ENCODE assay signal across 8 mouse cellular contexts in the genomic region with DNA sequence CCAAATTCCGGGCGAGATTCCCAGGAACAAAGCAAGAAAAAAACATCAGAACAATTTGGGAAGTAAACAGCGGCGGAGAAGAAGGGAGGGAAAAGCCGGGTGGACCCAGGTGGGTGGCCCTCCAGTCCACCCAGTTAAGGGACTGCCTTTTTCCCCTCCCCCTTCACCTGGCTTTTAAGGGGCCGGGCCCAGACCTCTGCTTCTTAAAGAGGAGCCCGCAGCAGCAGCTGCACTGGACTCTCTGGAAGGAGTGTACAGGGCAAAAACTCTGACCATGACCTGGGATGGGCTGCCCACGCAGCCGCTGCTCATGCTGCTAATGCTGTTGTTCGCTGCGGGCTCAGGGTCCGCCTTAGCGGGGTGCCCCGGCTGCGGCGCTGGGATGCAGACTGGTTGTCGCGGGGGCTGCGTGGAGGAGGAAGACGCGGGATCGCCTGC. TPM values are rescaled to one million over a fixed set of nuclear protein-coding genes. Genes with fewer than 3 reads are reported as not detected.
A peak's percentile ranks its signal among the peaks of the same experiment; 100 is the strongest.
DNase-seq lines count a peak whose midpoint lies in the region; ATAC-seq and TF ChIP-seq lines count a peak whose summit lies in the region.

TSS of gene Igfbp6 (plus strand) at position 89 of the 438 bp plus-strand sequence.

- no peak for TF ChIP-seq CTCF in kidney, postnatal 0 days (IDR thresholded peaks at IDR 0.05; ENCODE audit: low read depth)
- TF ChIP-seq CTCF in cortical plate, adult 2 months (IDR thresholded peaks at IDR 0.05; ENCODE audit: extremely low read depth, insufficient read depth, low read length): no peak

- H3K4me1 ChIP-seq in kidney, postnatal 0 days (replicated peaks; ENCODE audit: insufficient read depth, low read length): peaks cover 11% of the 10 kb centered on the region
- H3K4me1 ChIP-seq in cortical plate, adult 2 months (ENCODE audit: control insufficient read depth, insufficient read depth, low read length): peaks cover 3% of the 10 kb centered on the region; the same call in 1 of the 2 replicates
- H3K4me1 ChIP-seq in heart, embryonic 14.5 days (ENCODE audit: control insufficient read depth in 2 of 2, insufficient read depth in 2 of 2, low read length in 2 of 2): peaks cover 9 to 10% of the 10 kb centered on the region in 2 experiments; a peak in 2 of 4 replicates
- peaks cover 10% of the 10 kb centered on the region for H3K4me1 ChIP-seq in limb, embryonic 14.5 days (ENCODE audit: control insufficient read depth, insufficient read depth, low read length)
- H3K4me1 ChIP-seq in neural tube, embryonic 11.5 days (ENCODE audit: control insufficient read depth, insufficient read depth, low read length): peaks cover 5% of the 10 kb centered on the region; the same call in 1 of the 2 replicates

- no peaks in the 10 kb centered on the region for H3K36me3 ChIP-seq in kidney, postnatal 0 days (ENCODE audit: insufficient read depth, low read length)
- H3K36me3 ChIP-seq in heart, embryonic 14.5 days (ENCODE audit: control insufficient read depth, insufficient read depth, low read length): no peaks in the 10 kb centered on the region
- no peaks in the 10 kb centered on the region for H3K36me3 ChIP-seq in limb, embryonic 14.5 days (ENCODE audit: control insufficient read depth, insufficient read depth, low read length)
- H3K36me3 ChIP-seq in neural tube, embryonic 11.5 days (ENCODE audit: control insufficient read depth, insufficient read depth, low read length): no peaks in the 10 kb centered on the region

- H3K27me3 ChIP-seq in kidney, postnatal 0 days (ENCODE audit: insufficient read depth, low read length): 0 out of 2 replicates have a peak, but pooled peaks cover 5% of the 10 kb centered on the region
- peaks cover 22% of the 10 kb centered on the region for H3K27me3 ChIP-seq in heart, embryonic 14.5 days (ENCODE audit: control insufficient read depth, insufficient read depth, low read length)
- H3K27me3 ChIP-seq in limb, embryonic 14.5 days (ENCODE audit: control insufficient read depth, insufficient read depth, low read length): peaks cover 22% of the 10 kb centered on the region
- peaks cover 30% of the 10 kb centered on the region for H3K27me3 ChIP-seq in neural tube, embryonic 11.5 days (ENCODE audit: control insufficient read depth, insufficient read depth, low read length)

- H3K27ac ChIP-seq in kidney, postnatal 0 days: 0 out of 2 replicates have a peak within 1 kb of the TSS, but pooled peaks have one; percentile 19
- H3K27ac ChIP-seq in cortical plate, adult 2 months (ENCODE audit: insufficient read depth, low read length): peak within 1 kb of the TSS; percentile 68
- no peak within 1 kb of the TSS for H3K27ac ChIP-seq in heart, embryonic 14.5 days (replicated peaks in 1 of 2; ENCODE audit: control insufficient read depth in 1 of 2, insufficient read depth in 1 of 2, low read depth in 2 of 2, low read length in 2 of 2)
- H3K27ac ChIP-seq in limb, embryonic 14.5 days (replicated peaks; ENCODE audit: low read depth, low read length): no peak within 1 kb of the TSS
- no peak within 1 kb of the TSS for H3K27ac ChIP-seq in neural tube, embryonic 11.5 days (ENCODE audit: low read depth, low read length)

- ATAC-seq in kidney, postnatal 0 days (replicated peaks; ENCODE audit: low FRiP score, low read depth): 0 out of 2 replicates have a peak, but pooled peaks have one; percentile 34
- no peak for ATAC-seq in heart, embryonic 14.5 days (ENCODE audit: insufficient number of reproducible peaks, insufficient read depth, low FRiP score, low read depth)
- ATAC-seq in limb, embryonic 14.5 days (ENCODE audit: low FRiP score, low read depth): no peak
- ATAC-seq in neural tube, embryonic 11.5 days (ENCODE audit: insufficient read depth, low FRiP score, low TSS enrichment): no peak
- ATAC-seq in monocyte, adult 5-6 weeks (replicated peaks; ENCODE audit: insufficient number of reproducible peaks, low FRiP score, low TSS enrichment, poor library complexity, severe bottlenecking): no peak
- ATAC-seq in activated CD4-positive, CD25-positive, alpha-beta regulatory T cell, adult 4 months: no peak

- no peak for DNase-seq in kidney, postnatal 0 days (ENCODE audit: low spot score)
- no peak for DNase-seq in kidney, postnatal 14 days
- peak; percentile 18 for DNase-seq in limb, embryonic 14.5 days (ENCODE audit: low spot score)
- no peak for DNase-seq in neural tube, embryonic 11.5 days (ENCODE audit: low spot score)

- H3K9me3 ChIP-seq in kidney, postnatal 0 days (replicated peaks; ENCODE audit: low read length): no peaks in the 10 kb centered on the region
- H3K9me3 ChIP-seq in heart, embryonic 14.5 days (ENCODE audit: control insufficient read depth, low read length): no peaks in the 10 kb centered on the region
- H3K9me3 ChIP-seq in limb, embryonic 14.5 days (ENCODE audit: control insufficient read depth, low read length): no peaks in the 10 kb centered on the region
- no peaks in the 10 kb centered on the region for H3K9me3 ChIP-seq in neural tube, embryonic 11.5 days (ENCODE audit: control insufficient read depth, low read length)

- no peak for TF ChIP-seq POLR2A in cortical plate, adult 2 months (IDR thresholded peaks at IDR 0.05; ENCODE audit: extremely low read depth, insufficient read depth, low read length)
- TF ChIP-seq POLR2A in limb, embryonic 14.5 days (IDR thresholded peaks at IDR 0.05; ENCODE audit: borderline replicate concordance, extremely low read depth, insufficient read depth, insufficient read length): no peak

- peak within 1 kb of the TSS; percentile 44; the same call in 1 of the 2 replicates for H3K9ac ChIP-seq in kidney, postnatal 0 days (ENCODE audit: low read depth, low read length)
- H3K9ac ChIP-seq in heart, embryonic 14.5 days (ENCODE audit: low read length): peak within 1 kb of the TSS; percentile 21; the same call in 1 of the 2 replicates
- H3K9ac ChIP-seq in limb, embryonic 14.5 days (ENCODE audit: low read depth, low read length, severe bottlenecking): peak within 1 kb of the TSS; percentile 40
- peak within 1 kb of the TSS; percentile 29 for H3K9ac ChIP-seq in neural tube, embryonic 11.5 days (ENCODE audit: low read length)

- WGBS in kidney, postnatal 0 days: 6% methylated on average over 22 of the region's 22 CpGs
- 10% methylated on average over 22 of the region's 22 CpGs for WGBS in heart, embryonic 14.5 days
- WGBS in limb, embryonic 14.5 days: 4% methylated on average over 22 of the region's 22 CpGs
- WGBS in neural tube, embryonic 11.5 days: 6% methylated on average over 22 of the region's 22 CpGs

- H3K4me2 ChIP-seq in kidney, postnatal 0 days (ENCODE audit: low read length): peak within 1 kb of the TSS; percentile 56
- peak within 1 kb of the TSS; percentile 54 for H3K4me2 ChIP-seq in heart, embryonic 14.5 days (ENCODE audit: low read length)
- peak within 1 kb of the TSS; percentile 45 for H3K4me2 ChIP-seq in limb, embryonic 14.5 days (replicated peaks; ENCODE audit: low read depth, low read length, severe bottlenecking)
- H3K4me2 ChIP-seq in neural tube, embryonic 11.5 days (ENCODE audit: low read depth): peak within 1 kb of the TSS; percentile 14; the same call in 1 of the 2 replicates

- H3K4me3 ChIP-seq in kidney, postnatal 0 days (replicated peaks; ENCODE audit: low read depth, low read length): peak within 1 kb of the TSS; percentile 33
- H3K4me3 ChIP-seq in cortical plate, adult 2 months (ENCODE audit: insufficient read depth, low read length): peak within 1 kb of the TSS; percentile 47
- H3K4me3 ChIP-seq in heart, embryonic 14.5 days (ENCODE audit: control insufficient read depth in 1 of 2, insufficient read depth in 1 of 2, low read depth in 1 of 2, low read length in 2 of 2): peak within 1 kb of the TSS; percentile 11 to 18; a peak in 2 of 4 replicates
- H3K4me3 ChIP-seq in limb, embryonic 14.5 days (replicated peaks; ENCODE audit: low read length): peak within 1 kb of the TSS; percentile 29
- H3K4me3 ChIP-seq in neural tube, embryonic 11.5 days (ENCODE audit: low read depth, low read length): 0 out of 2 replicates have a peak within 1 kb of the TSS, but pooled peaks have one; percentile 10

RNA-seq across cellular contexts. Expression of gene Igfbp6, which starts in this region (rescaled TPM):
- polyA plus RNA-seq in kidney, postnatal 0 days (2015; fragmentation: Nextera tagmentation; extraction: Ambion mirVana): 20.5 and 28.3 TPM in 2 replicates
- polyA plus RNA-seq in cortical plate, adult 2 months (2012; rRNA removed): 69.5 and 71.7 TPM in 2 replicates
- 6.5 and 7.7 TPM in 2 replicates for polyA plus RNA-seq in heart, embryonic 14.5 days (2014; fragmentation: Nextera tagmentation; extraction: Ambion mirVana)
- polyA plus RNA-seq in limb, embryonic 14.5 days (2012; rRNA removed): 6.2 and 8.1 TPM in 2 replicates
- polyA plus RNA-seq in limb, embryonic 14.5 days (2014; fragmentation: Nextera tagmentation; extraction: Ambion mirVana): 11.7 and 11.9 TPM in 2 replicates
- polyA plus RNA-seq in neural tube, embryonic 11.5 days (2014; fragmentation: Nextera tagmentation; extraction: Ambion mirVana): 0.22 and 0.34 TPM in 2 replicates
- total RNA-seq in monocyte, adult 5-6 weeks (2017): 0.38 to 1.4 TPM (median 0.68 TPM) in 3 replicates
- under 1 TPM in 1 of 2 experiments, not detected in 1; 0.81 TPM for polyA plus RNA-seq in activated CD4-positive, CD25-positive, alpha-beta regulatory T cell, adult 4 months (2017; shearing (Covaris generic))

Comparison
In these comparisons a context has a peak if more than half of its experiments do, and no peak if none do; other contexts are left out.
1. H3K27ac ChIP-seq: peak in kidney, postnatal 0 days (single experiment) and cortical plate, adult 2 months (single experiment); none in heart, embryonic 14.5 days (0 of 2), limb, embryonic 14.5 days (single experiment) and neural tube, embryonic 11.5 days (single experiment).
2. Peak in every context shown above with its lines, with median percentiles within 50 percentile points of each other: H3K4me2 ChIP-seq, H3K4me3 ChIP-seq and H3K9ac ChIP-seq.